Mouse (Mus musculus): ENCODE measurements around the gene Sppl2c.

Sppl2c gene

GRCm38 (mm10) chr11:104237226-104237625 lies 51.1 kb downstream of the Sppl2c start:
- DNase-seq (ENCODE audit: extremely low read depth, insufficient read length, low spot score) = no peak

- DNase-seq (ENCODE audit: extremely low read depth, insufficient read length, low spot score) = no peak
Observed at GRCm38 (mm10) chr11:104237958-104238747, 52.0 kb downstream of the Sppl2c start.
